Mouse (Mus musculus): ENCODE measurements around the gene Usp33.

- TF ChIP-seq GATA1 (IDR thresholded peaks at IDR 0.05; ENCODE audit: low read length): no peak
- no peak for TF ChIP-seq TAL1 (IDR thresholded peaks at IDR 0.05; ENCODE audit: low read length)
Measured at GRCm38 (mm10) chr3:152315613-152316012, 30.7 kb upstream of the Usp33 start.

Data from erythroblast, embryonic 14.5 days (primary cell).